Mouse (Mus musculus) kidney, embryonic 14.5 days (tissue): ENCODE measurements around the gene Gata3. TPM values are rescaled to one million over a fixed set of nuclear protein-coding genes. Genes with fewer than 3 reads are reported as not detected.
A peak's percentile ranks its signal among the peaks of the same experiment; 100 is the strongest.

Experiments used
- ATAC-seq: fragments of 200-750 bp; cut with Nextera tagmentation; 2 replicates; pipeline ENCODE4 v1.8.0; 2017; ENCODE audit warnings: moderate number of reproducible peaks, mild to moderate bottlenecking, moderate TSS enrichment, moderate library complexity; ENCODE audit not compliant: low FRiP score, low TSS enrichment
- H3K27ac ChIP-seq: fragments of 300-500 bp; sonication (generic); 2 replicates; pipeline ENCODE4 v1.5.1; 2014; ENCODE audit warnings: low read depth, mild to moderate bottlenecking, low read length, moderate library complexity, mixed read lengths
- H3K27me3 ChIP-seq: fragments of 300-500 bp; sonication (generic); 2 replicates; pipeline ENCODE4 v1.6.1; 2014; ENCODE audit warnings: mild to moderate bottlenecking, low read length; ENCODE audit not compliant: control insufficient read depth, insufficient read depth
- H3K36me3 ChIP-seq: fragments of 300-500 bp; sonication (generic); 2 replicates; pipeline ENCODE4 v1.6.1; 2014; ENCODE audit warnings: low read length, mixed read lengths; ENCODE audit not compliant: control insufficient read depth, insufficient read depth
- H3K4me1 ChIP-seq: fragments of 300-500 bp; sonication (generic); 2 replicates; pipeline ENCODE4 v1.6.1; 2014; ENCODE audit warnings: low read length, mixed read lengths; ENCODE audit not compliant: control insufficient read depth, insufficient read depth
- H3K4me2 ChIP-seq: fragments of 300-500 bp; sonication (generic); replicated peaks from 2 replicates; pipeline ENCODE4 v1.6.1; 2014; ENCODE audit warnings: low read depth, mild to moderate bottlenecking, low read length
- H3K4me3 ChIP-seq: fragments of 300-500 bp; sonication (generic); 2 replicates; pipeline ENCODE4 v1.5.1; 2014; ENCODE audit warnings: mild to moderate bottlenecking, low read length
- H3K9ac ChIP-seq: fragments of 300-500 bp; sonication (generic); 2 replicates; pipeline ENCODE4 v1.6.1; 2014; ENCODE audit warnings: low read depth, mild to moderate bottlenecking, low read length, moderate library complexity
- H3K9me3 ChIP-seq: fragments of 300-500 bp; sonication (generic); 2 replicates; pipeline ENCODE4 v1.6.1; 2016; ENCODE audit warnings: low read length; ENCODE audit not compliant: control insufficient read depth
- WGBS: fragments of 180-500 bp; shearing (Covaris S2); extraction: QIAGEN DNeasy Blood & Tissue Kit; methylation state at CpG from one replicate; pipeline ENCODE4 v1.1.7; 2014; 5-methylcytosine and 5-hydroxymethylcytosine counted together
- polyA plus RNA-seq: library from polyadenylated mRNA; unstranded; fragments of >200 nt; fragmentation: Nextera tagmentation; extraction: Ambion mirVana; gene quantifications from 2 replicates; pipeline ENCODE4 v1.2.1, GENCODE M21; 2014

The Gata3 gene
- polyA plus RNA-seq, 1 experiment from 2014 or later: 87.4 TPM

DNA sequence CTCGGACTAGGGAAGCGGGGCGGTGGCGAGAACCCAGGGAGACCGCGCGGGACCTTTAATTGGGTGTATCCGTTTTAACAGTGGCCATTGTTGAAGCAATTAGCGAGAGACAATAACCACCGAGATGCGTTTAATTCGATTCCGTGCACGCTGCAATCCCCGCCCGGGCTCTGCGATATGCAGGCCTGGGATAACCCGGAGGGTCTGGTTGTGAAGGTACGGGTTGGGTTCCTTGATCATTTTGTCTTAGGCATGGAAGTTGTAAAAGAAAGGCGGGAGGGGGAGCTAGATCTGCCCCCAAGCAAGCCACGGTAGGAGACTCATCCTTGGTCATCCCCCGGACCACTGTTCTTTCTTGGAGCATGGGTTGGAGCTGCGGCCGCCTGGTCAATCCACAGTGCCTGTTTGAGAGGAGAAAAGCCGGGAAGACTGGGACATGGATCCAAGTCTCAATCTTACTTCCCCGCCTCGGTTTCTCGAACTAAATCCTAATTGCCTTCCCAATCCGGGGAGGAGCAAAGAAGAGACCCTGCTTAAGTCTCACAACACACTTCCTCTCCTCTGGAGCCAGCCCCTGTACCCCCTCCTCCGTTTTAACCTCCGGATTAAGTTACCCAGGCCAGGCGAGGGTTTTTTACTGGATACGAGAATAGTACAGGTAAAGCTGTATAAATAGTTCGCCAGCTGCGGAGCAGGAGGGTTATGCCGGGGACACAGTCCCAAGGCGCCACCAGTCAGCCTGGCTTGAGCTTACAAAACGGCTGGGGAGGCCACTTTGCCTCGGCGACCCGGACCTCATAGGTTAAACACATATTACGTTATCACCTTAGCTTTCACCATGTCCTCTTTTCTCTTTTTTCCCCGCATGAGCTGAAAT, 6.7 kb downstream of the Gata3 start:
- Histone ChIP-seq H3K4me1 (peaks cover 7% of the 10 kb centered on the region; the same call in 1 of the 2 replicates), H3K36me3 (no peaks in the 10 kb centered on the region), H3K4me3 (peak overlapping the region; percentile 42), H3K27me3 (peaks cover 73% of the 10 kb centered on the region), H3K27ac (peak overlapping the region; percentile 88), H3K4me2 (peak overlapping the region; percentile 91), H3K9me3 (no peaks in the 10 kb centered on the region), H3K9ac (peak overlapping the region; percentile 67)
- under 1% methylated on average over 43 of the region's 43 CpGs for WGBS
- ATAC-seq: no peak

DNA sequence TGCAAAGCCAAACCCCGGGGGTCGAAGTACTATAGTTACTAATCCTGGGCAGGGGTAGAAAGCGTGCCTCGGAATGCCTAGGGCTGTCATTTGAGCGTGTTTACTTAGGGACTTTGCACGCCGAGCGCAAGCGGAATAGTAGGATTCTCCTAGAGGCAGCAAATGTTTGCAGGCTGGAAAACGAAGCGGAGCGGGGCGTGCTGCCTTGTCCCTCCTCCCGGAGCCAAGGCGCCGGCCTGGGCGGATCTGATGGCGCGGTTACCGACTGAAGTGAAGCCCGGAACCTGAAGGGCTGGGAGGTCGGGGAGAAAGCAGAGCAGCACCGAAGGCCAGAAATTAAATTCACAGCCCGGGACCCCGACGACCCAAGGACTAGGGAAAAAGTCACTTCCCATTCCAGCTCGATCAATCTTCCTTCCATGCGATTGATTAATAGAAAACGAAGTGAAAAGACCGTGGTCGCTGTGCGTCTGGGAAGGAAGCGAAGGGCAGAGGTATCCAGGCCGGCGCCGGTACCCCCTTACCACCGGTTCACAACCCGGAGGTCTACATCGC, 7.4 kb downstream of the Gata3 start:
- peak overlapping the region; percentile 42 for H3K4me3 ChIP-seq
- no peak for ATAC-seq
- H3K27ac ChIP-seq: peak overlapping the region; percentile 88; the same call in 1 of the 2 replicates
- peaks cover 11% of the 10 kb centered on the region; the same call in 1 of the 2 replicates for H3K4me1 ChIP-seq
- H3K9me3 ChIP-seq: no peaks in the 10 kb centered on the region
- under 1% methylated on average over 39 of the region's 39 CpGs for WGBS
- H3K9ac ChIP-seq: peak overlapping the region; percentile 67
- H3K36me3 ChIP-seq: no peaks in the 10 kb centered on the region
- H3K4me2 ChIP-seq: peak overlapping the region; percentile 91
- H3K27me3 ChIP-seq: peaks cover 71% of the 10 kb centered on the region

DNA sequence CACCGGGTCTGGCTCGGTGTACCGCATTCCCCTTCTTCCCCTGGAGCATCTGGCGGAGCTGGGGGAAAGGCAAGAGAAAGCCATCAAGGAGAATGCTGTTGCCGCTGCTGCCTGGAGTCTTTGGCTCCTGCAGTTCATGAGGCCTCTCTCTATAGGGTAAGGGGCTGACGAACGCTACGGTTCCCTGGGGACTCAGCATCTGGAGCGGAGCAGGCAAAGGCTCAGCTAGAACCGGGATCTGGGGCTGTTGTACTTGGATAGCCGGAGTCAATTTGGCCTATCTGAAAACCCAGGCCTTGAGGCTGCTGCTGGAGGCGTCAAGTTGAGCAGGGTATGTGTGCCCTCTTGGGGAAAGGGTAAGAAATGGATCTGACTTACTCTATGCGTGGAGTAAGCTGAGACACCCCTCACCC, 8.2 kb downstream of the Gata3 start:
- 0% methylated on average over 13 of the region's 13 CpGs for WGBS
- Histone ChIP-seq H3K27ac (peak overlapping the region; percentile 88), H3K9me3 (no peaks in the 10 kb centered on the region), H3K27me3 (peaks cover 63% of the 10 kb centered on the region), H3K4me2 (peak overlapping the region; percentile 91), H3K4me3 (peak overlapping the region; percentile 42), H3K36me3 (no peaks in the 10 kb centered on the region), H3K4me1 (peaks cover 11% of the 10 kb centered on the region; the same call in 1 of the 2 replicates), H3K9ac (peak overlapping the region; percentile 67)
- ATAC-seq: no peak

DNA sequence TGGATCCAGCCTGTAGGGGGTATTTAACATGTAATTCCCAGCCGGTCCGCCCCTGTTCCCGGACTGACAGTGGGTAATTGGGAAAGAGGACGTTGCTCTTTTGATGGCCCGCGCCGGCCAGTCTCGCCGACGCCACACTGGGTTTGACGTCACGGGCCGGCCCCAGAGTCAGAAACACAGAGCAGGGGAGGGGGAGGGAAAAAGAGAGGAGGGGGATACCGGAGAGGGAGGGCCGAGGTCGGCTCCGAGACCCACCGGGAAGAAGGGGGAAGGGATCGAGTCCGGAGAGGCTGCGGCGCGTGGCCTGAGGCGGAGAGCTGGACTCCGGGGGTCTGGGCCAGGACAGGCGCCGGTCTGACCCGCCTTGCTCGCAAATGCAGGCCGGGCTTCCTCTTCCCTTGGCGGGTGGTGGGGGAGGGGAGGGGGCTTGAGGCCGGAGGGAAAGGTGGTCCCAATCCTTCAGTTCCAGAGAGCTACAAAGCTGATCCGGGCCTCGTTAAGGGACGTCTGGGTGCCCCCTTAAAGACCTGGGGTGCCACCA, 8.7 kb downstream of the Gata3 start, which contains the start of gene 4930412O13Rik:
Gene 4930412O13Rik, plus strand, starts transcription at position 202 of the 541 bp plus-strand sequence.
- Histone ChIP-seq H3K9me3 (no peaks in the 10 kb centered on the region), H3K4me1 (peaks cover 11% of the 10 kb centered on the region; the same call in 1 of the 2 replicates), H3K4me3 (peak within 1 kb of the TSS; percentile 42), H3K27ac (peak within 1 kb of the TSS; percentile 88), H3K27me3 (peaks cover 58% of the 10 kb centered on the region), H3K4me2 (peak within 1 kb of the TSS; percentile 91), H3K9ac (peak within 1 kb of the TSS; percentile 67), H3K36me3 (no peaks in the 10 kb centered on the region)
- WGBS: 1% methylated on average over 33 of the region's 35 CpGs
- ATAC-seq: 0 out of 2 replicates have a peak, but pooled peaks have one; percentile 10

DNA sequence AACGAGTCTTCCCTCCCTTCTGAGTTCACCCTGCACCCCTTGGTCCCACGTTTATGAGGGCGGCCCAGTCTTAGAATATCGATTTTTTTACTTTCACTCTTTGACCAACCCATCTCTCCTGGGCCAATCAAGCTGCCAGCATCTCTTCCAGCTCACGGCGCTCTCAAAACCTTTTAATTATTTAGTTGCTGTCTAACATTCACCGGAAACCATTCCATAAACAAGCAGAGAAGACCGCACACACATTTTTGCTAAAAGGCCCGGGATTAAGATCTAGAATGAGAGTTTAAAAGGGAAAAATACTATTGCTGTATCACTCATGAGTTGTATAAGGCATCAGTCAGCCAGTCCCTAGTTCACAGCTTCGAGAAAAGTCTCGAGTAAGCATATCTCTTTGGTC, 9.6 kb downstream of the Gata3 start:
- Histone ChIP-seq H3K27me3 (peaks cover 58% of the 10 kb centered on the region), H3K4me3 (peak overlapping the region; percentile 42), H3K9me3 (no peaks in the 10 kb centered on the region), H3K4me1 (peaks cover 11% of the 10 kb centered on the region; the same call in 1 of the 2 replicates), H3K9ac (peak overlapping the region; percentile 67; the same call in 1 of the 2 replicates), H3K27ac (peak overlapping the region; percentile 88; the same call in 1 of the 2 replicates), H3K36me3 (no peaks in the 10 kb centered on the region), H3K4me2 (peak overlapping the region; percentile 91)
- no peak for ATAC-seq
- 5% methylated on average over 11 of the region's 11 CpGs for WGBS

DNA sequence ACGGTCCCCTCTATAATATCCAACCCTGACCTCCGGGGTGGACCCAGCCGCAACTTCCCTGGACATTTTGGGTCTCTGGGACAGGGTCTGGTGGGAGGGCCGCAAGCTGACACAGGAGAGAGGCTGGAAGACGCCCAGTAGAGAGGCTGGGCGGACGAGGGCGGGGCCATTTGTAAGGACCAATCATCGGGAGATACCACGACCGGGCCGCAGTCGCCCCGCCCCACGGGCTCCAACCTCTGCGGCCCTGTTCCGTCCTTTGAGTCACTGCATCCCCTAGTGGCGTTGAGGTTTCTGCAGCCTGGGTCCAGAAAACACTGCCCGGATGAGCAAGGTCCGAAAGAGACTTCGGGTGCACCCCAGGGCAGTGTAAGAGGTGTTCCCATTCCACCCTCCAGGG, 10.3 kb downstream of the Gata3 start:
- Histone ChIP-seq H3K4me1 (peaks cover 11% of the 10 kb centered on the region; the same call in 1 of the 2 replicates), H3K4me2 (peak overlapping the region; percentile 91), H3K9ac (peak overlapping the region; percentile 64), H3K27ac (no peak overlapping the region; the same call in 1 of the 2 replicates), H3K4me3 (peak overlapping the region; percentile 42), H3K36me3 (no peaks in the 10 kb centered on the region), H3K9me3 (no peaks in the 10 kb centered on the region), H3K27me3 (peaks cover 58% of the 10 kb centered on the region)
- WGBS: under 1% methylated on average over 21 of the region's 21 CpGs
- peak; percentile 95 for ATAC-seq

DNA sequence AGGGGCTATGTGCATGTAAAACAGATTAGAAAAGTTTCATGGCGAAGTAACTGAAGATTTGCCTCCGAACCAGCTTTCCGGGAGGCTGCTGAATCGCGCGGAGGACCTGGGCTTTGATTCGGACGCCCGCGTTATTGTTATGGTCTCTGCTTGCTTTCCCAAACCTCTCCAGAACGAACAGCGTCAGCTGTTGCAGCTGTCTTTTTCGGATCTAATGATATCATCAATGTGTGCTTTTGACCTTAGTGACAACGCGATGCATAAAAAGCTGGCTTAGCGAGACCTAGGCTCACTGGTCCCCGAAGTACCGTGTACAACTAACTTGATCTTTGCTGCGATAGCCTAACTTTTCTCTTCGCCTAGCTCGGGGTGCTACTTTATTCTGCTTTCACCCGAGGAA, 10.7 kb downstream of the Gata3 start:
- peak overlapping the region; percentile 91 for H3K4me2 ChIP-seq
- peak; percentile 0; the same call in 1 of the 2 replicates for ATAC-seq
- H3K9ac ChIP-seq: peak overlapping the region; percentile 64
- WGBS: under 1% methylated on average over 22 of the region's 22 CpGs
- H3K9me3 ChIP-seq: no peaks in the 10 kb centered on the region
- peaks cover 10% of the 10 kb centered on the region; the same call in 1 of the 2 replicates for H3K4me1 ChIP-seq
- peak overlapping the region; percentile 57; the same call in 1 of the 2 replicates for H3K27ac ChIP-seq
- peak overlapping the region; percentile 42 for H3K4me3 ChIP-seq
- peaks cover 60% of the 10 kb centered on the region for H3K27me3 ChIP-seq
- peaks cover 2% of the 10 kb centered on the region; the same call in 1 of the 2 replicates for H3K36me3 ChIP-seq

DNA sequence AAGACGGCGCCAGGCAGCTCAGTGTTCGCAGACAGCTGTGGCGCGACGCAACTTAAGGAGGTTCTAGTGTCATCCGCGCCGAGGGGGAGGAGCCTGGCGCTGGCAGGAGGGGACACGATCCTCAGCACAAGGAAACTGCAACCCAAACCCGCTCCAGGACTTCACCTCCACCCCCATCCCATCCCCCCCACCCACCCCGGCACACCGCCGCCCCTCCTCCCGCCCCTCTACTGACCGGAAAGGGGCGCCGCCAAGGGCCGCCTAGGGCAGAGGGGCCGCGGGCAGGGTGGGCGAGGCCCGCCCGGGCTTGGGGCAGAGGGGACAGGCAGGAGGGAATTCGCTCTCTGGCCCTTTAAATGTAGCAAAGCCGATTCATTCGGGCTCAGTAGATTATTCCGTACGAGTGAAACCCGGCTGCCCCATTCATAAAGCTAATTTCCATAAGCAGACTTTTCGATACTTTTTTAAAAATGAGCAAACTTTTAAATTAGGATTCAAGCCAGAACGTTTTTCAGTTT, 11.2 kb downstream of the Gata3 start:
- Histone ChIP-seq H3K9me3 (no peaks in the 10 kb centered on the region), H3K36me3 (peaks cover 3% of the 10 kb centered on the region; the same call in 1 of the 2 replicates), H3K4me1 (peaks cover 9% of the 10 kb centered on the region; the same call in 1 of the 2 replicates), H3K9ac (peak overlapping the region; percentile 64; the same call in 1 of the 2 replicates), H3K4me2 (peak overlapping the region; percentile 91), H3K27ac (peak overlapping the region; percentile 57; the same call in 1 of the 2 replicates), H3K27me3 (peaks cover 65% of the 10 kb centered on the region), H3K4me3 (peak overlapping the region; percentile 42)
- 0% methylated on average over 28 of the region's 33 CpGs for WGBS
- peak; percentile 58 for ATAC-seq
